In genomic region chr6:23249053-23249401, GRCm38 (mm10) we compare ENCODE assay signal across 8 mouse cellular contexts. TPM values are rescaled to one million over a fixed set of nuclear protein-coding genes. Genes with fewer than 3 reads are reported as not detected.
DNase-seq lines count a peak whose midpoint lies in the region; ATAC-seq and TF ChIP-seq lines count a peak whose summit lies in the region.
"Had no signal": no experiment of that assay in that cellular context is flagged by ENCODE, and none has a peak within 500 bp of the region (broad histone marks: within the 10 kb centered on the region; RNA-seq: fewer than 3 reads in every experiment).

No protein-coding gene starts in this region.

- H3K4me3 ChIP-seq in E14TG2a.4 (replicated peaks; ENCODE audit: low read length) = peak overlapping the region; percentile 72
- peak overlapping the region; percentile 50 for H3K4me3 ChIP-seq in ES-Bruce4 (ENCODE audit: low read depth, low read length)
- H3K4me3 ChIP-seq in forebrain, postnatal 0 days (ENCODE audit: low read depth, low read length) = peak overlapping the region; percentile 38
- peak overlapping the region; percentile 58 for H3K4me3 ChIP-seq in midbrain, embryonic 10.5 days
- H3K4me3 ChIP-seq: megakaryocyte, embryonic 14.5 days had no signal

- H3K4me2 ChIP-seq in forebrain, postnatal 0 days (ENCODE audit: low read depth) = peak overlapping the region; percentile 57

- WGBS in forebrain, postnatal 0 days = under 1% methylated on average over 24 of the region's 24 CpGs
- under 1% methylated on average over 24 of the region's 24 CpGs for WGBS in midbrain, embryonic 10.5 days

- no peak for DNase-seq in forebrain, postnatal 0 days
- DNase-seq in midbrain, embryonic 10.5 days (ENCODE audit: low spot score) = peak; percentile 60
- no peak for DNase-seq in B cell, adult 2 months
- DNase-seq in urinary bladder, postnatal 14 days (ENCODE audit: low spot score) = no peak

- H3K9me3 ChIP-seq in E14TG2a.4 (ENCODE audit: low read length) (no peaks in the 10 kb centered on the region), ES-Bruce4 (replicated peaks; ENCODE audit: control insufficient read depth, insufficient read depth, low read length, poor library complexity, severe bottlenecking) (no peaks in the 10 kb centered on the region)
- no peaks in the 10 kb centered on the region for H3K9me3 ChIP-seq in forebrain, postnatal 0 days (ENCODE audit: low read length)
- H3K9me3 ChIP-seq in midbrain, embryonic 10.5 days (replicated peaks) = no peaks in the 10 kb centered on the region

- 0 out of 2 replicates have a peak overlapping the region, but pooled peaks have one; percentile 31 for H3K9ac ChIP-seq in ES-Bruce4 (ENCODE audit: low read depth, poor library complexity, severe bottlenecking)
- no peak overlapping the region for H3K9ac ChIP-seq in forebrain, postnatal 0 days

- no peak for TF ChIP-seq EP300 in ES-Bruce4 (IDR thresholded peaks at IDR 0.05; ENCODE audit: insufficient read depth, low read depth, low read length)

- no peak for TF ChIP-seq CTCF in E14TG2a.4 (conservative IDR thresholded peaks at IDR 0.05; ENCODE audit: low read length)
- no peak for TF ChIP-seq CTCF in ES-Bruce4 (IDR thresholded peaks at IDR 0.05; ENCODE audit: low read depth, low read length)
- TF ChIP-seq CTCF in forebrain, postnatal 0 days (IDR thresholded peaks at IDR 0.05; ENCODE audit: low read depth) = no peak

- H3K36me3 ChIP-seq in E14TG2a.4 (ENCODE audit: insufficient read depth, low read length) (no peaks in the 10 kb centered on the region), ES-Bruce4 (ENCODE audit: control insufficient read depth, insufficient read depth, low read length, poor library complexity, severe bottlenecking) (no peaks in the 10 kb centered on the region)
- H3K36me3 ChIP-seq in forebrain, postnatal 0 days (ENCODE audit: insufficient read depth) = no peaks in the 10 kb centered on the region
- no peaks in the 10 kb centered on the region for H3K36me3 ChIP-seq in midbrain, embryonic 10.5 days

- H3K27ac ChIP-seq in ES-Bruce4 (ENCODE audit: insufficient read depth, low read length) = no peak overlapping the region
- H3K27ac ChIP-seq in forebrain, postnatal 0 days (ENCODE audit: low read depth, low read length) = no peak overlapping the region
- H3K27ac ChIP-seq in midbrain, embryonic 10.5 days (replicated peaks) = peak overlapping the region; percentile 79

- peak; percentile 52; the same call in 1 of the 2 replicates for ATAC-seq in forebrain, postnatal 0 days
- ATAC-seq in megakaryocyte progenitor cell, adult 5-6 weeks (replicated peaks; ENCODE audit: poor library complexity) = no peak

- TF ChIP-seq POLR2A in ES-Bruce4 (IDR thresholded peaks at IDR 0.05; ENCODE audit: insufficient read depth, low read length) = no peak

- peaks cover 89% of the 10 kb centered on the region for H3K27me3 ChIP-seq in E14TG2a.4 (ENCODE audit: insufficient read depth, low read length)
- H3K27me3 ChIP-seq in ES-Bruce4 (ENCODE audit: control insufficient read depth, insufficient read depth, low read length, poor library complexity, severe bottlenecking) = peaks cover 28% of the 10 kb centered on the region
- H3K27me3 ChIP-seq in forebrain, postnatal 0 days (ENCODE audit: insufficient read depth, low read length) = peaks cover 78% of the 10 kb centered on the region
- H3K27me3 ChIP-seq in midbrain, embryonic 10.5 days (ENCODE audit: low read depth, poor library complexity, severe bottlenecking) = peaks cover 99% of the 10 kb centered on the region

- H3K4me1 ChIP-seq in E14TG2a.4 (replicated peaks; ENCODE audit: low read depth, low read length) (peaks cover 57% of the 10 kb centered on the region), ES-Bruce4 (ENCODE audit: control insufficient read depth, insufficient read depth, low read length) (no peaks in the 10 kb centered on the region)
- no peaks in the 10 kb centered on the region for H3K4me1 ChIP-seq in forebrain, postnatal 0 days (ENCODE audit: insufficient read depth)
- peaks cover 40% of the 10 kb centered on the region for H3K4me1 ChIP-seq in midbrain, embryonic 10.5 days

RNA-seq across cellular contexts. Expression of gene Fezf1, which starts 0.9 kb away (rescaled TPM):
- polyA plus RNA-seq in ES-Bruce4 (2011; ENCODE audit: insufficient read depth, insufficient read length, low read depth, missing spikeins) = not detected in 2 replicates
- 6.1 and 19.7 TPM in 2 replicates for total RNA-seq in forebrain, postnatal 0 days (2014; rRNA removed)
- polyA plus RNA-seq in forebrain, postnatal 0 days (2015; fragmentation: Nextera tagmentation; extraction: Ambion mirVana) = 4.5 and 10.0 TPM in 2 replicates
- 4.4 and 6.4 TPM in 2 replicates for polyA plus RNA-seq in midbrain, embryonic 10.5 days (2016; fragmentation: Nextera tagmentation; extraction: Ambion mirVana)
- not detected in 2 replicates for total RNA-seq in megakaryocyte progenitor cell, adult 5-6 weeks (2015)
- total RNA-seq in megakaryocyte progenitor cell, adult 5-6 weeks (2017) = 0.12 TPM in 1 of 2 replicates, not detected in the other
